Mouse (Mus musculus) embryo, embryonic 10.5 days (tissue): ENCODE measurements around the gene Bhlha15.

Experiments used
- DNase-seq: peaks from one replicate; pipeline ENCODE4 v3.0.0-alpha.2; 2015; ENCODE audit warnings: low spot score

Bhlha15 gene

DNA sequence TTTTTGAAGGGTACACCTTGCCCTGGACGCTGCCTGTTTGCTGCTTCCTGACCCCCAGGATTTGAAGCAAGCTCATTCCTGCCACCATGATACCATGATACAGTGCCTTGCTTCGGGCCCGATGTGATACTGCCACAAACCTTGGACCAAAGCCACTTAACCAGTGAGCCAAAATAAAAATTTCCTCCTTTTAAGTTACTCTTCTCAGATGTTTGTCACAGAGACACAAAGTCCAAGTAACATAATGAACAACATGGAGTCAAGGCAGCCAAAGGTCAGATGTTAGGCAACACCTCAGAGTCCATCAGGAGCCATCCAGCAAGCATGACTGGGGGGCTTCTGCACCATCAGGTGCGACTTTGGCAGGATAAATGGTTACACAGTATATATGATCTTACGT lies 42.4 kb downstream of the Bhlha15 start:
- no peak for DNase-seq

DNA sequence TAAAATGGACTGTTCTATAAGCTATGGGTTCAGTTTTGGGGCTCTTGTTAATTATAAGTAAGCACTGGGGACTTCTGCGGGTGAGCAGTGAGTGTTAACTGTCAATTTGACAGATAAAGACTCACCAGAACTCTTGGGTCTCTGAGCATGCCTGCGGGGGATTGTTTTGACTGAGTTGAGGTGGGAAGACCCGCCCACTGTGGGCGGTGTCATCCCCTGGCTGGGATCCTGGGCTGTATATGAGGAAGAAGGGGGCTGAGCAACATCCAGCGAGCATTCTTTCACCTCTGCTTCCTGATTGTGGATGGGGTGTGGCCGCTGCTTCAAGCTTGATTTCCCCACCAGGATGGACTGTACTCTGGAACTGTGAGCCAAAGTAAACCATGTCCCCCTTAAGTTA lies 44.1 kb downstream of the Bhlha15 start:
- no peak for DNase-seq

DNA sequence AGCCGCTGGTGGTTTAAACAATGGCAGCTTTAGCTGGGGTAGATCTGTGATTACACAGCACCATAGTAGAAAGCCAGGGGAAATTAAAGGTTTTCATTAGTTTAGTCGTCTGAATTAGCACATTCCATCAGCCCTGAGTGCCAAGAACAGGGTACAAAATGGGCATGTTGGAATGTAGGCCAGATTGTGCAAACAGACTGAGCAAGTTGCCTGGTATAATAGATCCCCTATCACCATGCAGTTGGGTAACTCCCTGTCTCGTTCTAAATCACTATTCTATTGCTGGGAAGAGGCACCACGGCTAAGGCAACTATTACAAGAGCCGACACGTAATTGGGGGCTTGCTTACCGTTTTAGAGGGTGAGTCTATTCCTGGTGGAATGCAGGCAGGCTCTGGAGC lies 44.6 kb downstream of the Bhlha15 start:
- DNase-seq, result no peak

DNA sequence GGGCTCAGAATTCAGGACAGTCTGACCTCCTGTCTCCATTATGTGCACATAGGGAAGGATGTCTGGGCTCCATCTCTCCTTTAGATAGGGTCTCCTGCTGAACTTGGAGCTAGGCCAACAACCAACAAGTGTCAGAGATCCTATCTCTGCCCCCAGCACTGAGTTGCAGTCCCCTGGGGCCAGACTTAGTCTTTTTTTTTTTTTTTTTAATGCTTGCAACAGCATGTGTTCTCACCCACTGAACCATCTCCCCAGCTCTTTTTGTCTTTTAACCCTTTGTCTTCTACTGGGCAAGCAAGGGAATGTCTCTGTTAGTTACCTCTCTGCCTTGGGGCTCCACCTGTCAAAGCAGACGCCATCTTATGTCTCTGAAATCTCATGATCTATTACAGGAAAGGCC lies 48.9 kb downstream of the Bhlha15 start:
- no peak for DNase-seq
